Mouse (Mus musculus) layer of hippocampus, postnatal 10 days (tissue): ENCODE measurements around the gene Cops8. TPM values are rescaled to one million over a fixed set of nuclear protein-coding genes. Genes with fewer than 3 reads are reported as not detected.

ENCODE experiments used
- DNase-seq, 2 experiments: peaks; one replicate each; pipeline ENCODE4 v3.0.0; 2021; ENCODE audit warnings: low spot score in 2 of 2
- total RNA-seq, 2 experiments: library from RNA; stranded (reverse); gene quantifications; 2 replicates each; pipeline ENCODE4 v1.2.3; 2021

The Cops8 gene
- total RNA-seq, 2 experiments from 2014 or later: 87.1 to 97.3 TPM

- peak; percentile 86 for DNase-seq
These were observed 48.1 kb downstream of the Cops8 start for GRCm38 (mm10) chr1:90650781-90651437.

GRCm38 (mm10) chr1:90651781-90652180, 49.0 kb downstream of the Cops8 start:
- DNase-seq: no peak

GRCm38 (mm10) chr1:90652553-90652952, 49.8 kb downstream of the Cops8 start:
- DNase-seq: no peak

GRCm38 (mm10) chr1:90656492-90657245, 53.9 kb downstream of the Cops8 start:
- no peak for DNase-seq

GRCm38 (mm10) chr1:90657292-90658050, 54.7 kb downstream of the Cops8 start:
- DNase-seq: no peak

GRCm38 (mm10) chr1:90658581-90658980, 55.8 kb downstream of the Cops8 start:
- no peak for DNase-seq

GRCm38 (mm10) chr1:90660150-90660549, 57.4 kb downstream of the Cops8 start:
- DNase-seq: no peak

- DNase-seq: no peak
These were observed 59.7 kb downstream of the Cops8 start for GRCm38 (mm10) chr1:90662491-90662890.

Other genes with a start within 250 kb of the Cops8 start
- 1 to 10 TPM; 7.3 to 7.4 TPM for gene Col6a3, start 241.0 kb downstream of the Cops8 start, total RNA-seq